Mouse (Mus musculus) brain, embryonic 14.5 days (tissue): ENCODE measurements around the gene Pdia3.

Experiments used
- CTCF ChIP-seq: fragments of 200-500 bp; IDR thresholded peaks from 2 replicates; pipeline ENCODE4 v1.5.1; 2012; ENCODE audit warnings: inconsistent platforms, mild to moderate bottlenecking, moderate library complexity, borderline replicate concordance; ENCODE audit not compliant: insufficient read depth, insufficient read length; ENCODE audit errors: extremely low read depth
- POLR2A ChIP-seq: fragments of 200-500 bp; IDR thresholded peaks from 2 replicates; pipeline ENCODE4 v1.6.1; 2012; ENCODE audit warnings: mild to moderate bottlenecking, inconsistent platforms, borderline replicate concordance; ENCODE audit not compliant: poor library complexity, insufficient read depth, insufficient read length, severe bottlenecking; ENCODE audit errors: extremely low read depth

GRCm38 (mm10) chr2:121449545-121450011 is 36.0 kb downstream of the Pdia3 start:
- TF ChIP-seq POLR2A (no peak), CTCF (no peak)
